Mouse (Mus musculus): ENCODE measurements around the gene Htra1. TPM values are rescaled to one million over a fixed set of nuclear protein-coding genes. Genes with fewer than 3 reads are reported as not detected.

Gene Htra1
- polyA plus RNA-seq, 1 experiment: 171 TPM

DNA sequence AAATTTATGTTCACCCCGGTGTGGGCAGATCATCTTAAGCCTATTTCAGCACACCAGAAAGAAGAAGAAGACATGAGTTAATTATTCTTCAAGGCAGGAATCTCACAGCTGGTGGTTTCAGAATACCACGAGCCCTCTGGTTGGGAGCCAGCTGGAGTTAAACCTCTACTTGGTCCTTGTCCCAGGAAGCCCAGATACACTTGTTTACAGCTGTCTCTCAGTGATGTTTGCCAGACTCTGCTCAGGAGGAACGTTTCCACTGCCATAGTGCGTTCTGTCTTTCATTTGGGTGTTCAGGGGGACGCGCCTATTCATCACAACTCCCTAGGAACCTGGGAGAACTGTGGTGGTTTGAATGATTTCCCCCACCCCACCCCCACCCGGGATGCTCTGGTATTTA is 24.0 kb downstream of the Htra1 start:
- Histone ChIP-seq H3K27ac (ENCODE audit: insufficient read depth, low read length) (no peak overlapping the region), H3K4me1 (ENCODE audit: control insufficient read depth, insufficient read depth, low read length) (peaks cover 3% of the 10 kb centered on the region), H3K4me3 (ENCODE audit: insufficient read depth, low read length) (no peak overlapping the region)
- no peak for TF ChIP-seq CTCF (IDR thresholded peaks at IDR 0.05; ENCODE audit: extremely low read depth, insufficient read depth, low read length)
- no peak for TF ChIP-seq POLR2A (IDR thresholded peaks at IDR 0.05; ENCODE audit: extremely low read depth, insufficient read depth, low read length)

DNA sequence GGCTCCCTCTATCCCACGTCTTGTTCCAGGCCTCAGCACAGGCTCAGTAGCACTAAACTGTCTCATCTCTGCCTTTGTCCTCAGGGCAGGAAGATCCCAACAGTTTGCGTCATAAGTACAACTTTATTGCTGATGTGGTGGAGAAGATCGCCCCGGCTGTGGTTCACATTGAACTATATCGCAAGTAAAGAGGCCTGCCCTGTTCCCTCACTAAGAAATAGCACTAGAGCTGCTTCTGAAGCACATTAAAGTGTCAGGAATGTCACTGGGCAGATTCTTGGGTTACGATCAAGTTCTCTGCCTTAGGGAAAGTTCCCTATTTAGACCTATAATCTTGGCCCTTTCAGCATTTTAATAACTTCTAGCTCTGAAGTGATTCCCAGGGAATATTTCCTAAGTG is 25.5 kb downstream of the Htra1 start:
- H3K27ac ChIP-seq (ENCODE audit: insufficient read depth, low read length): no peak overlapping the region
- no peak overlapping the region for H3K4me3 ChIP-seq (ENCODE audit: insufficient read depth, low read length)
- peaks cover 6% of the 10 kb centered on the region for H3K4me1 ChIP-seq (ENCODE audit: control insufficient read depth, insufficient read depth, low read length)
- no peak for TF ChIP-seq POLR2A (IDR thresholded peaks at IDR 0.05; ENCODE audit: extremely low read depth, insufficient read depth, low read length)

DNA sequence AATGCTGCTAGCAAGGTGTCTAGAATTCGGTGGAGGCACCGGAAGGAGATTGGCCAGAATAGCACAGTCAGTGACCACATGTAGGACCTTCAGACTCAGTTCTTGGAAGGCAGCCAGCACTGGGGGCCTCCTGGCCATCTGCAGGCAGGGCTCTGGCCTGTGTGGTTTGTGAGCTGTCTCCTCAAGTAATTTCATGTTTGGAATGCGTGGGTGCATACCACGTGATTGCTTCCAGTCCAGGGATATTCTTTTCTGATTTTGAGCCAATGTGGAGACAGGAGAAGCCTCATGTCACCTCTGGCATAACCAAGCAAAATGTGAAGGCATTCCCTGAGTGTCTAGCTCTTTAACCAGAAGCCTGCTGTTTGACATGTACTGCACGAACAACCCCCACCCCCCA is 28.8 kb downstream of the Htra1 start:
- Histone ChIP-seq H3K4me3 (ENCODE audit: insufficient read depth, low read length) (no peak overlapping the region), H3K4me1 (ENCODE audit: control insufficient read depth, insufficient read depth, low read length) (peaks cover 3% of the 10 kb centered on the region), H3K27ac (ENCODE audit: insufficient read depth, low read length) (no peak overlapping the region)
- no peak for TF ChIP-seq CTCF (IDR thresholded peaks at IDR 0.05; ENCODE audit: extremely low read depth, insufficient read depth, low read length)

DNA sequence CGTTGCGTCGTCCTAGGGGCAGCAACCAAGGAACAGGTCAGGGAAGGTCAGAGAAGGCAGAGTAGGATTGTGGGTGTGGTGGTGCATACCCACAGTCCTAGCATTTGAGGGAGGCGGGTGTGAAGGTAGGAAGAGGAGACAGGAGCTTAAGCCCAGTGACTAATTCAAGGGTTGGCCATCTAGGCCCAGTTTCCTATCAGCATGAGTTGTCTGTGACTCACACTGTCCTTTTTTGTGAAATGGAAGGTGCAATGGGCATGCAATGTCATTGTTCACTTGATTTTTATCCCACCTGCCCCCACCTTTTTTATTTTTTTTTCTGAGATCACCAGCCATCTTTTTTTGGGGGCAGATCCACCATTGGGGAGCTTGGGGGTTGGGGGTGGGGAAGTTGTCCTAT is 29.5 kb downstream of the Htra1 start:
- H3K4me3 ChIP-seq (ENCODE audit: insufficient read depth, low read length): no peak overlapping the region
- TF ChIP-seq CTCF (IDR thresholded peaks at IDR 0.05; ENCODE audit: extremely low read depth, insufficient read depth, low read length) (no peak), POLR2A (IDR thresholded peaks at IDR 0.05; ENCODE audit: extremely low read depth, insufficient read depth, low read length) (no peak)
- peaks cover 3% of the 10 kb centered on the region for H3K4me1 ChIP-seq (ENCODE audit: control insufficient read depth, insufficient read depth, low read length)
- H3K27ac ChIP-seq (ENCODE audit: insufficient read depth, low read length): no peak overlapping the region

GRCm38 (mm10) chr7:130965909-130966365 is 30.0 kb downstream of the Htra1 start:
- Histone ChIP-seq H3K27ac (ENCODE audit: insufficient read depth, low read length) (no peak overlapping the region), H3K4me3 (ENCODE audit: insufficient read depth, low read length) (no peak overlapping the region), H3K4me1 (ENCODE audit: control insufficient read depth, insufficient read depth, low read length) (peaks cover 3% of the 10 kb centered on the region)
- TF ChIP-seq POLR2A (IDR thresholded peaks at IDR 0.05; ENCODE audit: extremely low read depth, insufficient read depth, low read length) (no peak), CTCF (IDR thresholded peaks at IDR 0.05; ENCODE audit: extremely low read depth, insufficient read depth, low read length) (no peak)

- Histone ChIP-seq H3K27ac (ENCODE audit: insufficient read depth, low read length) (no peak overlapping the region), H3K4me3 (ENCODE audit: insufficient read depth, low read length) (no peak overlapping the region), H3K4me1 (ENCODE audit: control insufficient read depth, insufficient read depth, low read length) (peaks cover 3% of the 10 kb centered on the region)
- no peak for TF ChIP-seq CTCF (IDR thresholded peaks at IDR 0.05; ENCODE audit: extremely low read depth, insufficient read depth, low read length)
- TF ChIP-seq POLR2A (IDR thresholded peaks at IDR 0.05; ENCODE audit: extremely low read depth, insufficient read depth, low read length): no peak
Observed at GRCm38 (mm10) chr7:130966451-130966850, 30.5 kb downstream of the Htra1 start.

GRCm38 (mm10) chr7:130966876-130967275 is 31.0 kb downstream of the Htra1 start:
- H3K4me1 ChIP-seq (ENCODE audit: control insufficient read depth, insufficient read depth, low read length): peaks cover 3% of the 10 kb centered on the region
- H3K4me3 ChIP-seq (ENCODE audit: insufficient read depth, low read length): no peak overlapping the region
- no peak for TF ChIP-seq POLR2A (IDR thresholded peaks at IDR 0.05; ENCODE audit: extremely low read depth, insufficient read depth, low read length)
- TF ChIP-seq CTCF (IDR thresholded peaks at IDR 0.05; ENCODE audit: extremely low read depth, insufficient read depth, low read length): no peak
- H3K27ac ChIP-seq (ENCODE audit: insufficient read depth, low read length): no peak overlapping the region

GRCm38 (mm10) chr7:130967901-130968300 is 32.0 kb downstream of the Htra1 start:
- no peak overlapping the region for H3K27ac ChIP-seq (ENCODE audit: insufficient read depth, low read length)
- peaks cover 3% of the 10 kb centered on the region for H3K4me1 ChIP-seq (ENCODE audit: control insufficient read depth, insufficient read depth, low read length)
- TF ChIP-seq CTCF (IDR thresholded peaks at IDR 0.05; ENCODE audit: extremely low read depth, insufficient read depth, low read length): no peak
- no peak for TF ChIP-seq POLR2A (IDR thresholded peaks at IDR 0.05; ENCODE audit: extremely low read depth, insufficient read depth, low read length)
- no peak overlapping the region for H3K4me3 ChIP-seq (ENCODE audit: insufficient read depth, low read length)

DNA sequence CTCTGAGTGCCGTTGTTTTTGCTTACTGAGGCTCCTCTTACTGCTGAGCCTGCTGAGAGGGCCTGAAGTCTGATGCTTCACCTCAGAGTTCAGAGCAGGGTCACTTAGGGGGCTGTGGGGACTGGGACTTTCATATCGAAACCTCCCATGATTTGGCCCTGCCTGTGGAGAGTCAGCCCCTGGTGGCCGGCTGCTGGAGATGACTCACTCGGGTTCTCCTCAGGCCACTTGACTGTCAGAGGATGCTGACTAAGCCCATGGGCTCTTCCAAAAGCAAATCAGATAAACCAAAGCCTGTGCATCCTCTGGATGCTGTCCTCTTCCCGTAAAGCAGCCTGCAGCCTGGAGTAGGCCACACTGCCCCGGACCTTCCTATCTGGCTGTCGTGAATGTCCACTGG is 32.6 kb downstream of the Htra1 start:
- H3K4me3 ChIP-seq (ENCODE audit: insufficient read depth, low read length): no peak overlapping the region
- TF ChIP-seq CTCF (IDR thresholded peaks at IDR 0.05; ENCODE audit: extremely low read depth, insufficient read depth, low read length): no peak
- TF ChIP-seq POLR2A (IDR thresholded peaks at IDR 0.05; ENCODE audit: extremely low read depth, insufficient read depth, low read length): no peak
- H3K27ac ChIP-seq (ENCODE audit: insufficient read depth, low read length): 0 out of 2 replicates have a peak overlapping the region, but pooled peaks have one; percentile 35
- H3K4me1 ChIP-seq (ENCODE audit: control insufficient read depth, insufficient read depth, low read length): peaks cover 3% of the 10 kb centered on the region

- TF ChIP-seq POLR2A (IDR thresholded peaks at IDR 0.05; ENCODE audit: extremely low read depth, insufficient read depth, low read length): no peak
- Histone ChIP-seq H3K27ac (ENCODE audit: insufficient read depth, low read length) (no peak overlapping the region), H3K4me3 (ENCODE audit: insufficient read depth, low read length) (no peak overlapping the region), H3K4me1 (ENCODE audit: control insufficient read depth, insufficient read depth, low read length) (peaks cover 3% of the 10 kb centered on the region)
Observed at GRCm38 (mm10) chr7:130969076-130969475, 33.2 kb downstream of the Htra1 start.

GRCm38 (mm10) chr7:130969507-130969906 is 33.6 kb downstream of the Htra1 start:
- Histone ChIP-seq H3K27ac (ENCODE audit: insufficient read depth, low read length) (no peak overlapping the region), H3K4me3 (ENCODE audit: insufficient read depth, low read length) (no peak overlapping the region), H3K4me1 (ENCODE audit: control insufficient read depth, insufficient read depth, low read length) (peaks cover 3% of the 10 kb centered on the region)
- TF ChIP-seq CTCF (IDR thresholded peaks at IDR 0.05; ENCODE audit: extremely low read depth, insufficient read depth, low read length) (no peak), POLR2A (IDR thresholded peaks at IDR 0.05; ENCODE audit: extremely low read depth, insufficient read depth, low read length) (no peak)
